Mouse (Mus musculus) embryonic fibroblast, embryonic 13.5 days (primary cell): ENCODE results near the gene Gm340.

Experiments
- CTCF ChIP-seq: IDR thresholded peaks from 2 replicates; pipeline ENCODE4 v1.5.1; 2011; ENCODE audit warnings: mild to moderate bottlenecking, control low read depth, low read length, moderate library complexity, borderline replicate concordance; ENCODE audit not compliant: insufficient read depth
- POLR2A ChIP-seq: IDR thresholded peaks from 2 replicates; pipeline ENCODE4 v1.6.1; 2011; ENCODE audit warnings: low read depth, mild to moderate bottlenecking, control low read depth, low read length, moderate library complexity

GRCm38 (mm10) chr19:41573700-41574099 is 8.5 kb upstream of the Gm340 start:
- TF ChIP-seq CTCF, result no peak
- TF ChIP-seq POLR2A, result no peak
